Mouse (Mus musculus) embryo, embryonic 10.5 days (tissue): ENCODE measurements at regions not wholly inside any gene's neighbourhood (a gene's known extent, or its start where the extent isn't known, plus 50 kb on each side); places are given as distances from the start of the nearest gene placed in this dataset.
A peak's percentile ranks its signal among the peaks of the same experiment; 100 is the strongest.
"Not testable (repeated sequence)": the region's sequence is repeated elsewhere in the genome, so short reads cannot be mapped to it uniquely, and the experiment has no call there.

ENCODE experiments used
- DNase-seq: peaks from one replicate; pipeline ENCODE4 v3.0.0-alpha.2; 2015; ENCODE audit warnings: low spot score

GRCm38 (mm10) chr14:92622953-92623352 lies 1267.5 kb downstream of the Pcdh9 start:
- DNase-seq: no peak

- no peak for DNase-seq
These were observed 1274.9 kb downstream of the Pcdh9 start for GRCm38 (mm10) chr14:92615605-92616004.

DNA sequence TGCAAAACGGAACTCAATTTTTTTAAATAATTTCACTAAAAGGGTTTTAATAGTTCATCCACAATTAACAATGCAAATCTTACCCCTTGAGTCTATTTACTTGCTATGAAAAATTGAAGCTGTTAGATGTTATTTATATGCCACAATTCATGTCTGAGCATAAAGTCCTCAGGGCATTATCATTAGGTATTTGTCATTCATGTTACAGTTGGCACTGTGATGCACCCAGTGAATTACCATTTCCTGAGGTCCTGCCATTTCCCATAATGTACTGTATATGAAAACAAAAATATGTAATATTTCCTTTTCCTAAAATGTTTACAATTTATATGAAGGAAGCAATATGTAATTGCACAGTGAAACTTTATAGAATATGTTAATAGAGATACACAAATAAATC lies 1296.8 kb downstream of the Pcdh9 start:
- DNase-seq: no peak

GRCm38 (mm10) chr14:92591592-92592198 lies 1298.8 kb downstream of the Pcdh9 start:
- peak; percentile 2 for DNase-seq

DNA sequence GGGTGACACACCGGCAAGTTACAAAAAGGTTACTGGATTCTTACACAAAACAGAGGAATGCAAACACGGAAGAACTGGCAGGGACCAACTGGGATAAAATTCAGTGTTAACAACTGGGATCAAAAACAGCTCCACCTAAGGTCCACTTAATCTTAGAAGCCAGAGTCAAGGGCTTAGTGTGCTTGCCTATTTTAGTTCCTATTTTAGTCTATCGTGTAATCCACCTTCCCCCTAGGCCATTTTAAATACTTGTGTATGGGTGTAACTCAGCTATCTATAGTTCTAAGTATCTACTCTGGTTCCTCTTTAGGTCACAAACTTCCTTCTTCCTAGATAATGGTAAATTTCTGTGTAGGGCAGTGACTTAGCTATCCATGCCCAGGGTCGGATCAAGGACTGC lies 1302.2 kb downstream of the Pcdh9 start:
- DNase-seq: not testable (repeated sequence)

DNA sequence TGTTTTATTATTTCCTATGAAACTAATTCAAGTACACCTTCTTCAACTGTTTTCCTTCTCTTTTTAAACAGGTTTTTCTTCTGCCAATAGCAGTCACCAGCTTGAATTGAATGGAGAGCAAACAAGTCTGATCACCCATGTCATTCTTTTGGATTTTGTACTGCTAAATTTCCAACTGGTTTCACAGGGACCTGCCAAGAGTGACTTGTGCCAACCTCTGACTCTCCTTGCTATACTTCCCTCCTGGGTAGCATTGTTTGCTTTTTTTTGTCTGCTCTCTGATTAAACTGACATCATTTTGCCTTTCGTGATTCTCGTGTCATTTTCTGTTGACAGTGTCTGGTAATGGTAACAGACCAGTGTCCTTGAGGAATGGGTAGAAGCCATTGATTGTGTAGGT lies 1323.5 kb downstream of the Pcdh9 start:
- no peak for DNase-seq
